Mouse (Mus musculus): ENCODE data around the gene Ttc8.
"Not testable (repeated sequence)": the region's sequence is repeated elsewhere in the genome, so short reads cannot be mapped to it uniquely, and the experiment has no call there.

Ttc8 gene

GRCm38 (mm10) chr12:98920194-98920991 lies at the start of gene Ttc8:
TSS of gene Ttc8 (plus strand) at chr12:98920574.
- peak; percentile 92 for DNase-seq (ENCODE audit: low spot score)

- no peak for DNase-seq (ENCODE audit: low spot score)
Observed at GRCm38 (mm10) chr12:98872836-98873235, 47.5 kb upstream of the Ttc8 start.

- no peak for DNase-seq (ENCODE audit: low spot score)
Observed at GRCm38 (mm10) chr12:98875216-98875615, 45.2 kb upstream of the Ttc8 start.

- DNase-seq (ENCODE audit: low spot score): no peak
Observed at GRCm38 (mm10) chr12:98878693-98879092, 41.7 kb upstream of the Ttc8 start.

- no peak for DNase-seq (ENCODE audit: low spot score)
Observed at GRCm38 (mm10) chr12:98881796-98882195, 38.6 kb upstream of the Ttc8 start.

GRCm38 (mm10) chr12:98884515-98884914 lies 35.9 kb upstream of the Ttc8 start:
- DNase-seq (ENCODE audit: low spot score): no peak

GRCm38 (mm10) chr12:98896761-98897160 lies 23.6 kb upstream of the Ttc8 start:
- DNase-seq (ENCODE audit: low spot score): no peak

- no peak for DNase-seq (ENCODE audit: low spot score)
Observed at GRCm38 (mm10) chr12:98899676-98900075, 20.7 kb upstream of the Ttc8 start.

- peak; percentile 50 for DNase-seq (ENCODE audit: low spot score)
Observed at GRCm38 (mm10) chr12:98900341-98900880, 20.0 kb upstream of the Ttc8 start.

GRCm38 (mm10) chr12:98900881-98901801 lies 19.2 kb upstream of the Ttc8 start, which contains the start of gene Eml5:
TSS of gene Eml5 (minus strand) at chr12:98901484.
- peak; percentile 90 for DNase-seq (ENCODE audit: low spot score)

- DNase-seq (ENCODE audit: low spot score): no peak
Observed at GRCm38 (mm10) chr12:98905466-98905865, 14.9 kb upstream of the Ttc8 start.

- no peak for DNase-seq (ENCODE audit: low spot score)
Observed at GRCm38 (mm10) chr12:98910096-98910495, 10.3 kb upstream of the Ttc8 start.

- no peak for DNase-seq (ENCODE audit: low spot score)
Observed at GRCm38 (mm10) chr12:98931174-98931573, 10.8 kb downstream of the Ttc8 start.

- no peak for DNase-seq (ENCODE audit: low spot score)
Observed at GRCm38 (mm10) chr12:98932441-98932840, 12.1 kb downstream of the Ttc8 start.

GRCm38 (mm10) chr12:98932856-98933255 lies 12.5 kb downstream of the Ttc8 start:
- no peak for DNase-seq (ENCODE audit: low spot score)

GRCm38 (mm10) chr12:98951295-98951694 lies 30.9 kb downstream of the Ttc8 start:
- DNase-seq (ENCODE audit: low spot score): not testable (repeated sequence)

GRCm38 (mm10) chr12:98956951-98957350 lies 36.6 kb downstream of the Ttc8 start:
- DNase-seq (ENCODE audit: low spot score): peak; percentile 2

- peak; percentile 22 for DNase-seq (ENCODE audit: low spot score)
Observed at GRCm38 (mm10) chr12:98957455-98957854, 37.1 kb downstream of the Ttc8 start.

- DNase-seq (ENCODE audit: low spot score): no peak
Observed at GRCm38 (mm10) chr12:98961008-98961407, 40.6 kb downstream of the Ttc8 start.

- DNase-seq (ENCODE audit: low spot score): no peak
Observed at GRCm38 (mm10) chr12:98961415-98961814, 41.0 kb downstream of the Ttc8 start.

GRCm38 (mm10) chr12:98965441-98966135 lies 45.2 kb downstream of the Ttc8 start:
- no peak for DNase-seq (ENCODE audit: low spot score)

GRCm38 (mm10) chr12:98972291-98972690 lies 51.9 kb downstream of the Ttc8 start:
- no peak for DNase-seq (ENCODE audit: low spot score)
